Mouse (Mus musculus) limb, embryonic 13.5 days (tissue): ENCODE measurements at regions not wholly inside any gene's neighbourhood (a gene's known extent, or its start where the extent isn't known, plus 50 kb on each side); places are given as distances from the start of the nearest gene placed in this dataset.
"Not testable (repeated sequence)": the region's sequence is repeated elsewhere in the genome, so short reads cannot be mapped to it uniquely, and the experiment has no call there.

Source experiments
- ATAC-seq: fragments of 200-750 bp; cut with Nextera tagmentation; 2 replicates; pipeline ENCODE4 v1.8.0; 2017; ENCODE audit warnings: low read depth, moderate number of reproducible peaks, moderate TSS enrichment; ENCODE audit not compliant: low FRiP score
- H3K27ac ChIP-seq: fragments of 300-500 bp; sonication (generic); 2 replicates; pipeline ENCODE4 v1.5.1; 2015; ENCODE audit warnings: inconsistent platforms, mild to moderate bottlenecking, moderate library complexity
- H3K27me3 ChIP-seq: fragments of 300-500 bp; sonication (generic); 2 replicates; pipeline ENCODE4 v1.6.1; 2015; ENCODE audit warnings: mild to moderate bottlenecking, inconsistent platforms
- H3K36me3 ChIP-seq: fragments of 300-500 bp; sonication (generic); 2 replicates; pipeline ENCODE4 v1.6.1; 2015; ENCODE audit warnings: inconsistent platforms, mild to moderate bottlenecking, moderate library complexity
- H3K4me1 ChIP-seq: fragments of 300-500 bp; sonication (generic); 2 replicates; pipeline ENCODE4 v1.6.1; 2015; ENCODE audit warnings: inconsistent platforms
- H3K4me2 ChIP-seq: fragments of 300-500 bp; sonication (generic); replicated peaks from 2 replicates; pipeline ENCODE4 v1.6.1; 2015; ENCODE audit warnings: inconsistent platforms, mild to moderate bottlenecking, moderate library complexity
- H3K4me3 ChIP-seq: fragments of 300-500 bp; sonication (generic); 2 replicates; pipeline ENCODE4 v1.5.1; 2015; ENCODE audit warnings: moderate library complexity, mild to moderate bottlenecking, inconsistent platforms
- H3K9ac ChIP-seq: fragments of 300-500 bp; sonication (generic); 2 replicates; pipeline ENCODE4 v1.6.1; 2015; ENCODE audit warnings: mild to moderate bottlenecking, inconsistent platforms
- H3K9me3 ChIP-seq: fragments of 300-500 bp; sonication (generic); 2 replicates; pipeline ENCODE4 v1.6.1; 2016; ENCODE audit warnings: inconsistent platforms
- WGBS: fragments of 180-500 bp; shearing (Covaris S2); methylation state at CpG from one replicate; pipeline ENCODE4 v1.1.7; 2015; 5-methylcytosine and 5-hydroxymethylcytosine counted together

DNA sequence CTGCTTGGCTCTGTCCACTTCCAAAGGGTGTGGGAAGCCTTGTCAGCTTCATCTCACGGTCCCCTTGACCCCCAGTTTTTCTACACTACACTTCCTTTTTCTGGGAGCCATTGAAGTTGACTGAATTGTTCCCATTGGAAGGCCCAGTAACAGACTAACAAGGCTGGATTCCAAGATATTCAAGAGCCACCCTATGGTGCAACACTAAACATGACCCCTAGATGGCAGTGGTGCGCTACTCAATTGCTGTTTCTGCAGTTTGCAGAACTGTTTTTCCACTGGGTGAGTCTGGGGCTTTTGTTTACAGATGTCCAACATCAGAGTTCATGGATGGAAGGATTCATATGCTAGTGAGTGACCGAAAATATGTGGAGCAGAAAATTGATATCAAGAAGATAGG lies 61.3 kb upstream of the Asap2 start:
- H3K4me3 ChIP-seq, H3K27me3 ChIP-seq, H3K36me3 ChIP-seq, H3K9ac ChIP-seq, H3K4me2 ChIP-seq, H3K9me3 ChIP-seq, H3K4me1 ChIP-seq, ATAC-seq, H3K27ac ChIP-seq: not testable (repeated sequence)
- WGBS, result 30% methylated on average over 3 of the region's 3 CpGs
